Mouse (Mus musculus): Measurements from ENCODE around the gene Ttc6.

The Ttc6 gene

DNA sequence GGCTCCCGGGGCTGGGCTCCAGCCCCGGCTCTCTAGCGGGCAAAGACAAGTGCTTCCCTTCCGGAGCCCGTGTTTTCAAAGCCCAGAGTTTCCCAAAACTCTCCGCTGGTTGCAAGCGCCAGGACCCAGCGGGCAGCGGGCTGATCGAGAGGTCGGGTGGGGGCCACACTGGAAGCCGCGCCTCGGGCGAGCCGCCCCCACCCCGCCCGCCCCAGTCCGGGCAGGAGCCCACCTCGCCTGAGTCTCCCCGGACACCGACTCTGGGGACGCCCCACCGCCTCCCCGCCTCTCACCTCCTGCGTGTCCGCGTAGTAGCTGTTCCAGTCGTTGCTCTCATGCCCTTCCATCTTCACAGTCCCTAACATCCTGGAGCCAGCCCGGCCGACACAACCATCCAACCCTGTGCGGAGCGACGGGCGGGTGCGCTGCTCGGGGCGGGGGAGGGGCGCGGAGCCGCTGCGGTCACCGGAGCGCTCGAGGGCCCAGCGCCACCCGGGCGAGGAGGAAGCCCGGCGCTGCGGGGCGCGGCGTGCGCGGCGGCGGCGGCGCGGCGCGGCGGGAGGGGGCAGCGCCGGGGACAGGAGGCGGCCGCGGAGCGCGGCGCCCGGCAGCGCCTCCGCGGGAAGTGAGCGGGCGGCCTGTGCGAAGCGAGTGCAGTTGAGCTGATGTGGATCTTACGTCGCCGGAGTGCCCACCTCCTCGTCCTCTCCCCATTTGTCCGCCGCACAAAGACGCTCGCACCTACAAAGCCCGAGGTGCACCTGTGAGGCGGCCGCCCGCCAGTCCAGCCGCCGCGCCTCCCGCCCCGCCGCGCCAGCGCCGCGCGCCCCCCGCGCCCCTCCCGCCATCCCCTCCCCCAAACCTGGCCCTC is 18.3 kb upstream of the Ttc6 start:
- DNase-seq (ENCODE audit: low read depth, low spot score): peak; percentile 18

DNA sequence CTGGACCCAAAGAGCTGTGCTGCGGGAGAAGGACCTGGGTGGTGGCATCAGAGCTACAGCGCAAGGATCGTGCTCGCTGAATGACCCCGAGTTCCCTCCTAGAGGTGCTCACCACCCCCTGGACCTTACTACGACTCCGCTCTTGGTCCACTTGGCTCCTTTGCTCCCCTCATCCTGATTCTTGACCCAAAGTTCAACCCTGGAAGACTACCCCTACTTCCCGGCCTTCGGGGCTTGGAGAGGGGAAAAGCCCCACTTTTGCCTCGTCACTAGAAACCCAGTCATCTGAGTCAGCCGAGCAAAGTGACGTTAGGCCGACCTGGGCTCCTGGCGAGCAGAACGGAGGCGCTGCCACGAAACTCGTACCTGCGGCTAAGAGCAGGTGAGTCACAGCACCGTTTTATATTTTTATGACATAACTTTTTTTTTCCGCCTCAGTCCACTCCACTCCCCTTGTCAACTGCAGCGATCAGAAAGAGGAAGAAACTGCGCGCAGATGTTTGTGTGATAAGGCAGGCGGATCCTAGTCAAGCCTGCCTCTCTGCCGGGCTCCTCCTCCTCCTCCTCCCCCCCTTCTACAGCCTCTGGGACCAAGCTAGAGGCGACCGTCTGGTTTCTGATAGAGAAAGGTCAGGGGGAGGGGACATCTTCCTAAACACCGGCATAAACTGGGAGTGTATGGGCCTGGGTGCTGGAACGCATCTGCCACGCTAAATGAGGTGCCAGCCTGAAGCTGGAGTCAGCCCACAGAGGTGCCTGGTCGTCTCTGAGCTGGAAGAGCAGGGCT is 17.3 kb upstream of the Ttc6 start, which contains the start of gene Foxa1:
Gene Foxa1, minus strand, starts transcription at position 502 of the 787 bp plus-strand sequence.
- peak; percentile 30 for DNase-seq (ENCODE audit: low read depth, low spot score)

DNA sequence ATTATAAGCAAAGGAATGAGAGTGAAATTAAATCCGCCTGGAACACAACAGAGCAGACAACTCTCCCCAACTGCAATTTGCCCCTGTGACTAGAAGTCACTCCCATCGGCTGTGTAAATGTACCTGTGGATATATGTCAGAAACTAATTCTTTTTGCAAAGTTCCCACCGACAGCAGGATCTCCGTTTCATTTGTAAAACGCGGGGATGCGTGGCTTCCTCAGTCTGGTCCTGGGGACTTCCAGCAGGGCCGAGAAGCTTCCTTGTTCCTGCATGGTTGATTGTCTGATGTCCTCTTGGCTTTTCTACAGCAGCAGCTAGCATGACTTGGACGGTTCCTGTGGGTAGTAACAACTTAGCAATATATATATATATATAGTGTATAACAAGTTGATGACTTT is 16.0 kb upstream of the Ttc6 start:
- no peak for DNase-seq (ENCODE audit: low read depth, low spot score)

DNA sequence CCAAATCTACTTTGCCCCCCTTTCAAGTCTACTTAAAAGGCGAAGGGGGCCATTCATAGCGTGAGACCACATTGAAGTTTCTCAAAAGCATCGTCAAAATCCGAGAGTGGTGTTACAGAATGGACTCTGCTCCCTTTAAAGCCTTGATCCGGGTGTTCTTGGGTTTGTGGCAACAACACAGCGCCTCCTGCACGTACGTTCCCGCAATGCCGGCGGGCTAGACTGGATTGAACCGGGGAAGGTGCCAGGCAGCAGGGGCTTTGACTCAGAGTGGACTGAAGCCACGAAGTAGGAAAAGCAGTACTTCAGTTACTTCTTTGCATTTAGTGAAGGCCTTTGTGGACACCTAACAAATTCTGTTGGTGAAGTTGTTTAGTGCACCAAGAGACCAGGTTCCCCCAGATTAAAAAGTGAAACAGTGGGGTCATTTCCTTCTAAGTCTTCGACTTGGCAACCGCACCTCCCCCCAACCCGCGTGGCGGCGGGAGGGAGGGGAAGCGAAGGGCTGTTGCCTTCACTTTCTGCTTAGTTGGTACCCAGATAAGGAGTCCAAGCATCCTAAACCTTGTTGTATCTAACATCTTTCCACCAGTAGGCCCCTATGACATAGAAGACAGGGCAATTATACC is 15.4 kb upstream of the Ttc6 start:
- DNase-seq (ENCODE audit: low read depth, low spot score): no peak

DNA sequence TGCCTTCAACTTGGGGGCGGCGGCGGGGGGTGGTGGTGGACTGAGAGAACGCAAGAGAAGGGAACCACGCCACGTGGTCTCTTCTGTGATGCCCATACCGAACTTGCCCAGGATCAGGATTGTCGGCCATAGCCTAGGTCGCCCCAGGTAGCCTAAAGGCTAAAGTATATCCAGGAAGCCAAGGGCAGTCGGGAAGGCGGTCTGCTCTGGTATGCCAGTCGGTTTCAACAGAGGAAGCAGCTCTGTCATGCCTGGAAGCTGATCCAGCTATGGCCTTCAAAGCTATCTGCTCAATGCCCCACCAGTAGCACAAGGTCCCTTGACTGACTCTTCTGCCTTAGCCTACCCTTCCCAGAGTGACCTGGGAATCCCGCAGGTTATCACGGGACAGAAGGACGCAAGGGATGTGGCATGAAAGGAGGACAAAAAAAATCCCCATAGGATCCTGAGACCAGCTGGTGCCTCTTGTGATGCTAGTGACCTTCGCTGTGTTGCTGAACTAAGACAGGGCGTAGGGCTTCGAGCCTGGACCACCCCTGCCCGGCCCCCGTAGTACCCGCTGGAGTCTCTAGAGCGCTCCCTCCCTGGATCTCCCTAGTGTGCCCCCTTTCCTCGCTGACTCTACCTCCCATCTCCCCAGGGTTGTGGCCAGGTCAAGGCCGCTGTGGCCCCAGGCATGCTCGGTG is 14.8 kb upstream of the Ttc6 start:
- DNase-seq (ENCODE audit: low read depth, low spot score): no peak

DNA sequence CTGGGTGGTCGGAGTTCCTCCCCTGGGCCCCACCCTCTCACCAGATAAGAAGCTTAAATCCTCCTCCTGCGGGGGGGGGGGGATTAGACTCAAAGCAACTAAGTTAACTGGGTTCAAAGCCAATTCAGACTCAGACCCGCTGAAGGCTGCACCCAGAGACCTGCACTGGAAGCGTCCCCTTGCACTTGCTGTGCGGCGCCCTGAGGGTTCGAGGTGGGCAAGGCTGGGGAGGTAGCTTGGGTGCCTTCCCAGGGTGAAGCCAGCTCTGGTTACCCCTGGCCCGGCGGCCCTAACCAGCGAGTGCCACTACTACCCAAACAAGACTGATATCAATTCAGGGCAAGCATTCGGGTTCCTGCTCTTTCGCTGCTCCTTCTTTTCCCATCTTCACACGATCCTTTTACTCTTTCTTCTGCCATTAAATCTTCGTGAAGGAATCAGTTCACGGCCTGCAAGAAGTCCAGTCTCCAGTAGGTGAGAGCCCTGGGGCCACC is 14.2 kb upstream of the Ttc6 start:
- DNase-seq (ENCODE audit: low read depth, low spot score): no peak

DNA sequence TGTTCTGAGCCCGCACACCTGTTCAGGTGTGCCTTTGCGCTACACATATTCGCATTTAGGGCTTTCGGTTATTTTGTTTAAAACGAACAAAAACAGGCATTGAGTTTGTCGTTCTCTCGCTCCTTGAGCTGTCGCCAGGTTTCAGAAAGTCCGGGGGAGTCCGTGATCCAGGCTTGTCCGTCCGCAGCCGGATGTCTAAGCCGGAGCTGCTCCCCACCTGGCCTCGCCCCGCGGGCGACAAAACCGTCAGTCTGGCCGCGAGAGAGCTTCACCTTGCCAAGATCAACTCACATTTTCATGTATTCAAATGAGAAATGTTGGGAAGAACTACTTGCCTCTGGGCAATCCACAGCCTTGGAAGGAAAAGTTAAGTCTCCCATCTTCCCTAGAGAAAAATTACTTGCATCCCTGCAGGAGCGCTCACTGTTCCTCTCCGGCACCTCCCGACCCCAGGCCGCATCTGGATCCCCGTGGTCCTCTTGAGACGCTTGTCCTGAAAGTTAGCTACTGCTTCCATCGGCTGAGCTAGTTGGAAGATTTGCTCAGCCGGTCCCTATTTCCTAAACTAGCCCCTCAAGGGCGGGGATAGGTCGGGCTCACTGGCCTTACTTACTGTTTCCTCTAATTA is 13.6 kb upstream of the Ttc6 start:
- no peak for DNase-seq (ENCODE audit: low read depth, low spot score)

DNA sequence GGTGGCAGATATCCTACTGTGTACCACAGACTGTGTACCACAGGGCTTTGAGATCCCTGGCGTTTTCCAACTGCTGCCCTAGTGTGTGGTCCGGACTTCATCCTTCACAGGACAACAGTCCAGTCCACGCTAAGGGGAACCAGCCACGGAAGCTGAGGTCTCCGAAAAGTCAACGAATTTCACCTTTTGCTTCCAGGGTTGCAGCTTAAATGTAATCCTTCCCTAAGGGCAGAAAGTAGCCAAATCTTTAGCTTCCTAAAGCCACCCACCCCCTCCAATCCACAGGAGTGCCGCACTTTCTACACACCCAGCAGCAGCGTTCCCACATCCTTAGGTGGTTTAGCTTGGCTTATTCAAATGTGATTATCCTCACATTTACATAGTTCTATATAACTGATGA is 13.0 kb upstream of the Ttc6 start:
- no peak for DNase-seq (ENCODE audit: low read depth, low spot score)

DNA sequence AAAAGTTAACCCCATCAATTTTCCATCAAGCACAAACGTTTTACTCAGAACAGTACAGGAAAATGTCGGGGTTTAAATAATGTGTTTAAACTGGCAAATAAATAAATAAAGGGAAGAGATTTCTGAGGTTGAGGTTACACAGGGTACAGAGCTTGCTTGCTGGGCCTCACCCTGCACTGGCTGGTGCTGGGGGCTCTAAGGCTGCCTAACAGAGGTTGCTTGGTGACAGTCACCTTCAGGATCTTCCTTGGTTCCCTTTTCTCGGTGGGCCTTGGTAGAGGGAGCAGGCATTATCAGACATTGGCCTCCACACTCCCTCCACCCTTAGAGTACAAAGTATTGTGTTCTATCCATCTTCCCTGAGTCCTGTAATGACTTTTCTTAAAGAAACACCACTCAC is 11.6 kb upstream of the Ttc6 start:
- no peak for DNase-seq (ENCODE audit: low read depth, low spot score)

DNA sequence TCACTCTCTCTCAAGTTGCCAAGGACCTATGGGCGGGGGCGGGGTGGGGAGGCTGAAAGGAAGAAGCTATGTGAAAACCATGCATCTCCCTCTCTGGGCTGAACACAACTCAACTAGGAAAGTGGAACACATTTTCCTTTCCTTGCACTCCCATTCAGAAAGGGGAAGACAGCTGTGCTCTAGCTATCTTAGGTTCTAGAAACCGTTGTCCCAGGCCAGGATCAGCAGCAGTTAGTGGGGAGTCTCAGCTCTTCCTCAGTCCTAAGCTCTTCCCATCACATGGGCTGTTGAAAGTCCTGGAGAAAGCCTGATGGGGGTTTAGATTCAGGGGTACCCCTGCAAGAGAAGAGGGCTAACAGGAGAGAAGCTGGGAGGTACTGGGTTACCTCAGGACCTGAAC is 9.8 kb upstream of the Ttc6 start:
- no peak for DNase-seq (ENCODE audit: low read depth, low spot score)

DNA sequence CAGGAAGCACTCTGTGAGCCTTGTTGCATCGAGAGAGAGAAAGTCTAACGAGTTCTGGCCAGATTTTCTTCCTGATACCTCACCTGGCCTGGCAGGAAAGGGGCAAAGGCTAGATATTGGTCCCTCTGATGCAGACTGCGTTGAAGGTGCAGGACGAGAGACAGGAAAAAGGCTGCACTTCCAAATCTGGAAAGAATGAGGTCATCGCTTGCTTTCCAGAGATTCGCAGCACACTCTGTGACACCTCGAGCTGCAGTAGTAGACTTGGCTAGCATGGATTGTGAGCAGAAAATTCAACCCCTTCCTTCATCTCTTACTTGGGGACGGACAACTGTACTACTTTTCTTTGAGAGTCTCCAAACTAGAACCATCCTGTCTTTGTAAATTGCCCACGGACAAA is 7.9 kb downstream of the Ttc6 start:
- DNase-seq (ENCODE audit: low read depth, low spot score): no peak

DNA sequence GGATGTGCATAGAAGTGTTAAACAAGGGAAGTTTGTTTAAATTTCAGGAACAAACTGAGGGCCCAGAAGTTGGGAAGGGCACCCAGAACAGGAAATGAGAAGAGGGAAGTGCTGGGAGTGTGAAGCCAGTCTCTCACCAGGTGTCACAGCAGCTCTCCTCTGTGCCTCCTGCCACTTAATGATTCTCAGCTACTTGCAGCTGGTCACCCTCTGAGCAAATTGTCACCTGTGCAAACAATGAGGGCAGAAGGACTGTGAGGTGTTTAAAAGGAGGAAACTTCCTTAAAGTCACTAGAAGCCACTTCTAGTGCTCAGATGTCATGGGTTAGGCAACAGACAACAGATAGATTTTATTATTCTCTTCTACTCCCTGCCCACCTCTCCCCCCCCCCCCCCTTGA is 8.5 kb downstream of the Ttc6 start:
- no peak for DNase-seq (ENCODE audit: low read depth, low spot score)

DNA sequence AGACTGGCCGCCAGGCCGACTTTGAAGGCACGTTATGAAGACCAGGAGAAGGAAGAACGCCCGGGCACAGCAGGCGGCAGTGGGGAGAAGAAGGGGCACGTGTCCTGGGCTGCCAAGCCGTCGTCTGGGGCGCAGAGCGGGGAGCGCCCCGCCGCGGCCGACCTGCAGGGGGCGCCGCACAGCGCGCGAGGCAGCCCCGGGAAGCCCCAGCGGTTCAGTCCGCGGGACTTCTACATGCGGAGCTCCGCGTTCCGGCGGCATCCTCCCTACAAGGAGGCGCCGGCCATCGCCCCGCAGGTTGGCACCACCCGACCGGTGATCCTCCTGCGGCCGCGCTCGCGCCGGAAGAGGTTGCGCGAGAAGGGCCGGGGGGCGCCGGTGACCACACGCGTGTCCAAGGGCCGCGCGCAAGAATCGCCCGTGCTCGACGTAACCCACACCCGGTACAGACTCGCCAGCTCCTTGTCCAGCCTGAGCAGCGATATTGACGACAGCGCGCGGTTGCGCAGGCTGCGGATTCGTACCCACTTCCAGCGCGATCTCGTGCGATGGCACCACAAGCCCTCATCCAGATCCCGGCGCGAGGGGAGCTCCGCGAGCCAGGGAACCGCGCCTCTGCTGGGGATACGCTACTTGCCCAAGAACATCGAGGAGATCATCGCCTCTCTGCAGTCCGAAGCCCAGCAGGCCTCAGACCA is 12.2 kb downstream of the Ttc6 start:
- DNase-seq (ENCODE audit: low read depth, low spot score): no peak

DNA sequence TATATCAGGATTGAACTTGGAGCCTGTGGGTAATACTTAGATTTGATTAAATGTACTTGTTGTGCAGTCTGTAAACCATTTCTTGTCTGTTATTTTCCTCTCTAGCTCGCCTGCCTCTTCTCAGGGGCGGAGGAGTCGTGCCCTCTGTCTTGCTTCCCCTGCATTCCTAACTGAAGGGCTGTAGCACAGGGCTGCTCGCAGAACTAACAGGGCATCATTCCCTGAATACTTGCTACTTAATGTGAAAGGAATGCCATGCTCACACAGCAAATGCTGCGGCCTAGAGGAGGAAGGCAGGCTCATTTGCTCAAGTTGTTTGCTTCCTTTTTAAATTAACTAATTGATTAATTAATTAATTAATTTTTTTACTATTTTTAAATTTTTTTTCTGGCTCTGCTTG is 43.7 kb downstream of the Ttc6 start:
- DNase-seq (ENCODE audit: low read depth, low spot score): no peak

DNA sequence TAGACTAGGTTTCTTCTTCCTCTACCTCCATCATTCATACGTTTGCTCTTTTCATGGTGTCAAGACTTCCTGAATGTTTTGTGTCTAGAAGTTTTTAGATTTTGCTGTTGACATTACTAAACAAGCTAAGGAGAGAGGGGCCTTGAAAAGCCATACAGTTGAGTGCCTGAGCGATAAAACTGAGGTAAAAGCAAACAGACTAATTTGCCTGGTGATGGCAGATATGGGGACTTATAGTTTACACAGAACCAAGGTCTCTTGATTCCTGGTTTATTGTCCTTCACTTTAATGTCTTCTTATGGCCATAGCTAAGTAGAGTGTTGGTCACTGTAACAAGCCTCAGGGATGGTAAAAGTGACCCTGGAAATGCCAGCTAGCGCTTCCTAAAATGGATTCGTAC is 51.2 kb downstream of the Ttc6 start:
- DNase-seq (ENCODE audit: low read depth, low spot score): no peak

DNA sequence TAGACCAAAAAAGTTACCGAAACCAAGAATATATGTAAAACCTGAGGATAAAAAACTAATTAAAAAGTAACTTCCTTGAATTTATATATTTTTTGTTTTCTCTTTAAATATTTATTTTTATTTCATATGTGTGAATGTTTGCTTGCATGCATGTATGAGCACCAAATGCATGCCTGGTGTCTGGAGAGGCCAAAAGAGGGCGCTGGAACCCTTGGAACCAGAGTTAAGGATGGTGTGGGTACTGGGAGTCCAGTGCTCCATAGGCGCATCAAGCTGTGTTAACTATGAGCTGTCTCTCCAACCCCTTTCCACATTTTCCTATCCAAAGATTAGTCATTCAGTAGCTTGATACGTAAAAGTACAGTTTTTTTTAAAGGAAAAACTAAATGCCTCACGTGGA is 58.1 kb downstream of the Ttc6 start:
- no peak for DNase-seq (ENCODE audit: low read depth, low spot score)

DNA sequence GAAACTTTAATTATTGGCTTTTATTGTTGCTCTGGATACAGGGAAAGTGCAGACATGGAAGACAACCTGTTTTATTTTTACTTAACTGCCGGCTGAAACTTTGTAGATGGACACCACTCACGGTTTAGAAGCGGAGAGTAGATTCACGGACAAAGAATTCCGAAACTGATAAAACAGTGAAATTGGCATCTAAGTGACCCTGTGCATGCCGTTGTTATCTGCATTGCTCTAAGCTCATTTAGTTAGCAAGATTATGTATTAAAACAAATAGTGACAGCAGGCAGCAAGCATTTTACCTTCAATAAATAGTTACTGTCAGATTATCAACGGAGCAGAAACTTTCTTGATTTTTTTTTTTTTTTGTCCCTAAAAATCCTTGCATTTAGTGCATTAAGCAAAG is 59.4 kb downstream of the Ttc6 start:
- no peak for DNase-seq (ENCODE audit: low read depth, low spot score)

DNA sequence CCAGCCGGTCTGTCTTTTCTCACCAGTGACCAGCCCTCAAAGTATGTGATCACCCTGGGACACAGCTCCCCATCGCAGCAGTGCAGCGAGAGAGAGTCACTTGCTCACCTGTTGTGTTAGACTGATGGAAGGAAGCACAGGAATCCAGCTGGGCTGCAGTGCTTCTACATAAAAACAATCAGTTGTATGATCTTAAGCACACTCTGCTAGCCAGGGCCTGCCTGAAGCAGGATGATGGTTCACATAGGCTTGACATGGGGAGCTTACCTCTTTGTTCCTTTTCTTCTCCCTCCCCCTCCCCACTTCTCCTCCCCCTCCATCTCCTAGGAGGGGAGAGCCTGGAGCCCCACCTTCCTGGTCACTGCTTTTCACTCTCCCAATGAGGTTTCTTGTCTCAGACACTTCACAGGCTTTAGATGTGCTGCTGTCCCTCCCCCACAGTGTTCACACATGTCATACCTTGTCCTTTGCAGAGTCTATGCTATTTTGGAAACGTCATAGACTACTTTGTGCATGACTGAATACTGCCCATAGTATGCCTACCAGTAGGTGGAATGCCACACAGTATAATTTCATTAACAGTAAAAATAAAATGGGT is 60.2 kb downstream of the Ttc6 start:
- DNase-seq (ENCODE audit: low read depth, low spot score): no peak

DNA sequence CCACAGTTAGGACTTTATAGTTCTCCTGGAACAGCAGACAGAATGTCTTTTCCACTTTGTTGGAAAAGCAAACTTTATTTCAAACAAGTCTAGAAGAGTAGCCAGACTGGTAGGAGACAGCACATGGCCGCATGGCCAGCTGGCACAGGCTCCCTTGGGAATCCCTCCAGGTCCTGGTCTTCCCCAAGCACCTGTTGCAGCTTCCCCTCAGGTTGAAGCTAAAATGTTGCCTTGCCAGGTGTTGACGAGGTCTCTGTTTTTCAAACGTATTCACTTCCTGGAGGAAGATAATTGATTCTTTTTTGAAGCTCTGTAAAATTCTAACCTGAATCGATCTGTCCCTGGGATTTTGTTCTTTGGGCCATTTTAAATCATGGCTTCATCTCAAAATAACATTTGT is 86.1 kb downstream of the Ttc6 start:
- DNase-seq (ENCODE audit: low read depth, low spot score): no peak

DNA sequence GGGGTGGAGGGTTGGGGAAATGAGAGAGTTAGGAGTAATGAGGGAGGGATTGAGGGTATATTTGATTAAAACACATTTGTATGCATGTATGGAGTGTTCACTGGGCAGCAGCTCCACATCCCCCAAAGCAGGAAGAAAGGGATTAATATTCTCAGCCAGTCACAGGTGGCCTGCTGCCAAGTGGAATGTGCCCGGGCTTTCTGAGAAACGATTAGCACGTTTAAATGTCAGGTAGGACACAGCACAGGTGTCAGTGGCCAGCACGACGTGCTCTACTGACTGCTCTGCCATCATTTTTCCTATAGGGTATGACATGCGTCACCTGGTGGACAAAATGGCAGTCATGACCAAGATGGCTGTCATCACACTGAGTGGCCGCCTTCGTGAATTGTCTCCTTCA is 86.8 kb downstream of the Ttc6 start:
- no peak for DNase-seq (ENCODE audit: low read depth, low spot score)
